Mouse (Mus musculus) natural killer cell, adult 2 months (primary cell): ENCODE data around the gene Celf5.
A peak's percentile ranks its signal among the peaks of the same experiment; 100 is the strongest.
"Not testable (repeated sequence)": the region's sequence is repeated elsewhere in the genome, so short reads cannot be mapped to it uniquely, and the experiment has no call there.

Experiments used
- DNase-seq, 2 experiments: peaks; one replicate each; pipeline ENCODE4 v3.0.0; 2022; ENCODE audit warnings: low spot score in 2 of 2

Gene Celf5

GRCm38 (mm10) chr10:81454106-81454505, 28.4 kb downstream of the Celf5 start:
- no peak for DNase-seq

GRCm38 (mm10) chr10:81452947-81453288, 29.6 kb downstream of the Celf5 start:
- DNase-seq = no peak

- no peak for DNase-seq
These were observed 30.1 kb downstream of the Celf5 start for GRCm38 (mm10) chr10:81452237-81452946.

GRCm38 (mm10) chr10:81451365-81451745, 31.2 kb downstream of the Celf5 start:
- DNase-seq = no peak

- no peak for DNase-seq
These were observed 31.7 kb downstream of the Celf5 start for GRCm38 (mm10) chr10:81450641-81451364.

- peak; percentile 79 to 83 for DNase-seq
These were observed 32.4 kb downstream of the Celf5 start for GRCm38 (mm10) chr10:81450140-81450539.

- not testable (repeated sequence) for DNase-seq
These were observed 37.0 kb downstream of the Celf5 start for GRCm38 (mm10) chr10:81445516-81445915.

- DNase-seq = no peak
These were observed 41.5 kb downstream of the Celf5 start for GRCm38 (mm10) chr10:81441019-81441418.

GRCm38 (mm10) chr10:81435436-81435835, 47.1 kb downstream of the Celf5 start:
- DNase-seq = no peak

- peak in 1 of 2 experiments; percentile 20 for DNase-seq
These were observed 47.9 kb downstream of the Celf5 start for GRCm38 (mm10) chr10:81434361-81435263.

GRCm38 (mm10) chr10:81433541-81434289, 48.8 kb downstream of the Celf5 start:
- DNase-seq = peak; percentile 78 to 82

GRCm38 (mm10) chr10:81432868-81433262, 49.6 kb downstream of the Celf5 start:
- DNase-seq = peak; percentile 94 to 95

- DNase-seq = no peak
These were observed 50.2 kb downstream of the Celf5 start for GRCm38 (mm10) chr10:81432169-81432867.

- DNase-seq = peak in 1 of 2 experiments; percentile 28
These were observed 50.9 kb downstream of the Celf5 start for GRCm38 (mm10) chr10:81431526-81432168.

- peak; percentile 50 to 55 for DNase-seq
These were observed 51.5 kb downstream of the Celf5 start for GRCm38 (mm10) chr10:81430831-81431525.

GRCm38 (mm10) chr10:81430141-81430830, 52.2 kb downstream of the Celf5 start:
- peak; percentile 80 to 81 for DNase-seq

GRCm38 (mm10) chr10:81429605-81430061, 52.9 kb downstream of the Celf5 start:
- peak; percentile 56 to 73 for DNase-seq

- no peak for DNase-seq
These were observed 53.4 kb downstream of the Celf5 start for GRCm38 (mm10) chr10:81429092-81429491.

GRCm38 (mm10) chr10:81428507-81428870, 54.0 kb downstream of the Celf5 start:
- DNase-seq = no peak
